Comparison of ENCODE assay signal across 16 mouse cellular contexts in the genomic region with DNA sequence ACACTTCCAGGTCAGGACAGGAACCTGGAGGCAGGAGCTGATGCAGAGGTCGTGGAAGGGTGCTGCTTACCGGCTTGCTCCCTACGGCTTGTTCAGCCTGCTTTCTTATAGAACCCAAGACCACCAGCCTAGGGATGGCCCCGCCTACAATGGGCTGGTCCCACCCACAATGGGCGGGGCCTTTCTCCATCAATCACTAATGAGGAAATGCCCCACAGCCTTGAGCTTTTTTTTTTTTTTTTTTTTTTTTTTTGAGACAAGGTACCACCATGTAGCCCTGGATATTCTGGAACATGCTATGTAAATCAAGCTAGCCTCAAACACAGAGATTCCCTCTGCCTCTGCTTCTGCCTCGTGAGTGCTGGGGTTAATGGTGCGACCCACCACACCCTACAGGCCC.
"Had no signal": no experiment of that assay in that cellular context is flagged by ENCODE, and none has a peak within 500 bp of the region (broad histone marks: within the 10 kb centered on the region; RNA-seq: fewer than 3 reads in every experiment).

No protein-coding gene starts in this region.

- ATAC-seq: lung, postnatal 0 days had no signal

- H3K4me2 ChIP-seq: liver, embryonic 11.5 days; liver, embryonic 15.5 days; neural tube, embryonic 13.5 days; stomach, embryonic 15.5 days had no signal

- DNase-seq: kidney, adult 18-20 months; kidney, postnatal 4 days; left cerebral cortex, postnatal 4 days; lung, adult 2 months; lung, postnatal 36 days; midbrain, embryonic 14.5 days; retina, postnatal 1 day; right cerebral cortex, postnatal 4 days; spleen, adult 18-20 months; thymus, postnatal 4 days had no signal

- H3K9ac ChIP-seq: liver, embryonic 15.5 days; neural tube, embryonic 13.5 days; stomach, embryonic 15.5 days had no signal

- H3K27ac ChIP-seq: liver, embryonic 15.5 days; neural tube, embryonic 13.5 days had no signal

- H3K4me3 ChIP-seq: layer of hippocampus, adult 2 months; liver, embryonic 15.5 days; neural tube, embryonic 13.5 days; stomach, embryonic 15.5 days had no signal

- H3K9me3 ChIP-seq: liver, embryonic 15.5 days; neural tube, embryonic 13.5 days; stomach, embryonic 15.5 days had no signal

- H3K4me1 ChIP-seq: neural tube, embryonic 13.5 days had no signal
